Mouse (Mus musculus) forelimb bud, embryonic 11.5 days (tissue): ENCODE measurements around the gene Hapln4.
"Not testable (repeated sequence)": the region's sequence is repeated elsewhere in the genome, so short reads cannot be mapped to it uniquely, and the experiment has no call there.

Experiments
- DNase-seq: peaks from one replicate; pipeline ENCODE4 v3.0.0-alpha.2; 2012; ENCODE audit warnings: low read depth, low spot score

Gene Hapln4

GRCm38 (mm10) chr8:70083285-70083684 lies at the start of gene Hapln4:
Gene Hapln4 (plus strand): TSS chr8:70083457.
- DNase-seq = no peak

GRCm38 (mm10) chr8:70037994-70038393 lies 45.3 kb upstream of the Hapln4 start:
- no peak for DNase-seq

GRCm38 (mm10) chr8:70041885-70042546 lies 41.2 kb upstream of the Hapln4 start:
- no peak for DNase-seq

- DNase-seq = peak; percentile 98
Observed at GRCm38 (mm10) chr8:70042583-70043455, 40.4 kb upstream of the Hapln4 start, which contains the start of the genes Mau2 and Sugp1. Gene Mau2 (minus strand): TSS chr8:70042734. Gene Sugp1 (plus strand): TSS chr8:70042813.

- DNase-seq = no peak
Observed at GRCm38 (mm10) chr8:70043996-70044395, 39.3 kb upstream of the Hapln4 start.

DNA sequence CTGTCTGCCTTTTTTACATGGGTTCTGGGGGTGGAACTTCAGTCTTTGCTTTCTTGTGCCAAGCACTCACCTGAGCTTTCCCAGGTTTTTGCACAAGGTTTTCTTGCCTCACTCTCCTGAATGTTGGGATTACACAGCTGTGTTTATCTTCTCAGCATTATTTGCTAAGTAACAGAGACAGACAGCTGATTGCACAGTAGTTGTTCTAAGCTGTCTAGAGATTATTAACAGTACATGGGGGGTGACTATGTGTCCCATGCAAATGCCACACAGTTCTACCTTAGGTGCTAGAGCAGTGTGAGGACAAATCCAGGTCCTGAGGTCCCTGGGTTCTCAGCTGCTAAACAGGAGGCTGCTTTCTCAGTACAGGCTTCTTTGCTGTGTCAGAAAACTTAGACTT lies 33.6 kb upstream of the Hapln4 start:
- no peak for DNase-seq

DNA sequence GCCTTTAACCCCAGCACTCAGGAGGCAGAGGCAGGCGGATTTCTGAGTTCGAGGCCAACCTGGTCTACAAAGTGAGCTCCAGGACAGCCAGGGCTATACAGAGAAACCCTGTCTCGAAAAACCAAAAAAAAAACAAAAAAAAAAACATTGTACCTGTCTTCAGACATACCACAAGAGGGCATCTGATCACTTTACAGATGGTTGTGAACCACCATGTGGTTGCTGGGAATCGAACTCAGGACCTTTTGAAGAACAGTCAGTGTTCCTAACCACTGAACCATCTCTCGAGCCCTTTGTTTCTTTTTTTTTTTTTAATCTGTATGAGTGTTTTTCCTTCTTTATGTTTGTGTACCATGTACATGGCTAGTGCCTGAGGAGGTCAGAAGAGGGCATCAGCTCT lies 32.8 kb upstream of the Hapln4 start:
- DNase-seq = not testable (repeated sequence)

GRCm38 (mm10) chr8:70057721-70058120 lies 25.5 kb upstream of the Hapln4 start:
- no peak for DNase-seq

DNA sequence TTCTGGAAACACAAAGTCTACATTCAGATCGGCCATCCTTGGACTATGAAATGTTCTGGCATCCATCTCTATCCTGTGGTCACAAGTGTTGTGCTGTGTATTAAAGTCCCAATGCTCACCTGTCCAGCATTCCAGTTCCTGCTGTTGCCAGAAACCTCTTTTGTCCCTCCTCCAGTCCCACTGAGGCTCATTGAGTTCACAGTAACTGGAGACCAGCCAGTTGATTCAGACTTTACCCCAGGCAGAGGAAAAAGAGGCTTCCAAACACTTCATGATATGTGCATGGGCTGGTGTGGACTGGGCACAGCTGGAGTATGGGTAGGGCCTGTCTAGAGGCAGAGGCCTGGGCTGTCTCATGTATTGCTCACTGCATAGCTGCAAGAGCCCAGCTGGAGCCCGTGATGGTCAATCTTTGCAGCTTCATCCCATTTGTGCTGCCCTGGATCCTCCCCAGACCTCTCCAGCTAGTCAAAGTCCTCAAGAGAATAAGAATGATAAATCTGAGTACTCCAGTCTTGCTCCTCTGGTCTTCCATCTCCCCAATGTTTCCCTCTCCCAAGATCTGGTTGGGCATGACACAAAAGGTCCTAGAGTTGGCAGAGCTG lies 11.3 kb upstream of the Hapln4 start:
- DNase-seq = no peak

DNA sequence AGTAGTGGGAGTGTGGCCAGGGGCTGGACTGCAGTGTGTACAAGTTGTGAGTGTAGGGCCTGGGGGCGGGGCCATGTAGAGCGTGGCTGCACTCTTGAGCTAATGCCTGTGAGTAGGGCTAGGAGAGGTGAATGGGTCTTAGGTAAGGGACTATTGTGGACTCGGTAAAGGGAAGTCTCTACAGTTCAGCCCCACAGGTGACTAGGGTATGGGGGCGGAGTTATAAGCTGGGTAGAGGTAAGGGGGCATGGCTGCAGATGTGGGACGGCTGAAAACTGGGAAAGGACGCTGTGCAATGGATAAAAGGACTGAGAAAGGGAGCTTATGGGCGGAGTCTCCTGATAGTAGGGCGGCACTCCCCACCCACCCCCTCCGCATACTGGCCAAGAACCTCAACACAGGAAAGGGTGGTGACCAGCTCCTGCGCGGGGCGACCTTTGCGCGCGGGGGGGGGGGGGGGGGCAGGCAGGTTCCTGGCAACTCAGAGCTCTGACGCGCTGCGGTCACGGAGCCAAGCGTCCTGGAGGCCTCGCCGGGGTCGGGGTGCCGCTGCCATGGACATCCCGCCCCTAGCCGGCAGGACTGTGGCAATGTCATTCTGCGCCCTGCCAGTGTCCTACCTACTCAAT lies 10.7 kb upstream of the Hapln4 start, which contains the start of gene Tm6sf2:
TSS of gene Tm6sf2 (plus strand) at position 484 of the 629 bp plus-strand sequence.
- no peak for DNase-seq

DNA sequence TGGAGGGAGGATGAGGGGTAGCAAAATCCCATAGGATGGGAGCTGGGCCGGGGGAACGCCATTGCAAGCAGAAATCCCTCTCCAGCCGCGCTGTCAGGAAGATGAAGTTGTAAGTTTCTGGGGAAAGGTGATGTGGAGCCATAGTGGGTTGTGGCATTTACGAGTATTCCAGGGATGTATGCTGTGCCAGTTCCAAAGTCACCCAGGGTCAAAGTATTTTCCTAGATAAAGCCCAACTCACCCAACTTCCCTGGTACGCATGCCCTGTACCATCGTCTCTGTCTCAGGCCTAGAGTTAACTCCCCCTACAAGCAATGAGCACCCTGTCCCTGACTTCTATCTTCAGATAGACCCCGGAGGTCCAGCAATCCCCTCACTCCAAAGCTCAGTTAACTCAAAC lies 10.1 kb upstream of the Hapln4 start:
- DNase-seq = no peak

DNA sequence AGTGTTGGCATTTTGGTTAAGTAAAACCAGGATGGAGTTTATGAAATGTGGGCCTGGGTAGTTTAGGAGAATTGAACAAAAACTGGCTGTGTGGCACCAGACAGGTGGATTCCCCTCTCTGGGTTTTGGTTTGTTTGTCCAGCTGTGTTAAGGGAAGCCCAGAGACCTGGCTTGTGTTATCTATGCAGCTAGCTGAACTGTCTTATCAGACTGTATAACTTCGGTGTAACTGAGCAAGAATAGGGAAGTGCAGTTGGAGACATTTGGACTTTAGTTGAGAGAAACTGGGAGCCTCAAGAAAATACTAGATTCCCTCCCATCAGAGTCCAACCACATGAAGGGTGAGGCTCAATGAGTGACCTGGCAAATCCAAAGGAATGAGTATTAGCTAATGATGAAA lies 9.6 kb upstream of the Hapln4 start:
- DNase-seq = no peak

DNA sequence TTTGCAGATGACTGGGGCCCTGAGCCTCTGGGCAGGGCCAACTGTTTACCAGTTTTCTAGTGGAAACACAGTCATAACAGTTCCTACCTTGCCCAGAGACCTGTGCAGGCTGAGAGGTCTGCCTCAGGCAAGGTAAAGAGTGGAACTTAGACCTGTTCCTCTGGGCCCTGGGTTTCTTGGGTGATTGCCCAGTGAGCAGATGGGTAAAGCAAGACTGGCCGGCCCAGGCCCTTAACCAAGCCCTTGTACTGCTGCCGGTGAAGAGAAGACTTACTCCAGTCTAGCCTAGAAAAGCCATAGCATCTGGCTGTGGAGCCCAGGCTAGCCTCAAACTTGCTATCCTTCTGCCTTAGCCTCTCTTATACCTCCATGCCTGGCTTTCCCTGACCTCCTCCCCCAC lies 1.3 kb upstream of the Hapln4 start:
- DNase-seq = no peak

- no peak for DNase-seq
Observed at GRCm38 (mm10) chr8:70084191-70085065, 1.2 kb downstream of the Hapln4 start.

- no peak for DNase-seq
Observed at GRCm38 (mm10) chr8:70086151-70086550, 2.9 kb downstream of the Hapln4 start.

GRCm38 (mm10) chr8:70087237-70087636 lies 4.0 kb downstream of the Hapln4 start:
- no peak for DNase-seq

DNA sequence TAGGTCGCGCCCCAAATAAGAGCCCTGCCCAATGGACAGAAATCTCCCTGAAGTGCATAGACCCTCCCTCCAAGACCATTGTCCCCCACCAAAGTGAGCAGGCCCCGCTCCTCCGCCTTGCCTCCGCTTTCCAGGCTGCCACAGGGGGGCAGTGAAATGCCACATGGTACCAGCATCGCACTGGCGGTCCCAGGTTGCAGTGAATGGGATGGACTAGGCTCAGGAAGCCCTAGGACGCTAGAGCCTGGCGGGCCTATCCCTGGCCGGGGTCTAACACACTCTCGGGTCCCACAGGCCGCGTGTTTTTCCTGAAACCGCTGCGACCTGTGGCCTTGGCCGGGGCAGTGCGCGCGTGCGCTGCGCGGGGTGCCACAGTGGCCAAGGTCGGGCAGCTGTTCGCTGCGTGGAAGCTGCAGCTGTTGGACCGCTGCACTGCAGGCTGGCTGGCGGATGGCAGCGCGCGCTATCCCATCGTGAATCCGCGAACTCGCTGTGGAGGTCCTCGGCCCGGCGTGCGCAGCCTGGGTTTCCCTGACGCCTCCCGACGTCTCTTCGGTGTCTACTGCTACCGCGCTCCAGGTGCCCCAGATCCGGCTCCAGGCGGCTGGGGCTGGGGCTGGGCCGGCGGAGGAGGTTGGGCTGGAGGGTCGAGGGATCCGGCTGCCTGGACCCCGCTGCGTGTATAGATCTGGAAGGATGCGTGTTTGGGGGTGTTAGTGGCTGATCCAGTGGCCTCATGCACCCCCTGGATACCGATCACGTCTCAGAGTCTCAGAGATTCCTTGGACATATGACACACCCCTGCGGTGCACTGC lies 4.8 kb downstream of the Hapln4 start:
- DNase-seq = peak; percentile 55

DNA sequence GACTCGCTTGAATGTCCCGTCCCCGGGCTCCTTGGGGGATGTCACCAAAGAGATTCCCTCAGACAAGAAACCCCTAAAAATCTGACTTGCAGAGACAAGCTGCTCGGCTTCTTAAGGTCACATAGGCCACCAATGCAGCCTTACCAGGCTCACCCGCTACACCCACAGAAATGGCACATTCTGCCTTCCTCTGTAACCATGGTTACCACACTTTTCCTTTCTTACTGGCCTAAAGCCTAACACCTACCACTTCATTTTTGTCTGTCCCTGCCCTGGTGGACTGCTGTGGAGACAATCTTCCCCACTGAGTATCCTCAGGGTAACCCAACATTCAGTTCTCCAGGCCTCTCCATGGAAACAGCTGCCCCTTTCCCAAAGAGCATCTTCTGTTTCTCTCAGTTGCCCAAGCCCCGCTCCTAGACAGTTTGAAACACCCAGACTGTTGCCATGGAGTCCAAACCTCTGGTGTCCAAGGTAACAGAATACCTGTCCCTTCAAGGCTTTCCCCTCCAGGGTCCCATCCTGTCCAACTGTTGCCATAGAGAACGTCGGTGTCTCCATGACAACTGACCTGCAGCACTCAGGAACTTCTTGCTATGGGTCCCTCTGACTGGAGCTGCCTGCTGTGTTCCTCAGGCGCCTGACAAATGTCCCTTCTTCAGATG lies 6.2 kb downstream of the Hapln4 start:
- DNase-seq = no peak

DNA sequence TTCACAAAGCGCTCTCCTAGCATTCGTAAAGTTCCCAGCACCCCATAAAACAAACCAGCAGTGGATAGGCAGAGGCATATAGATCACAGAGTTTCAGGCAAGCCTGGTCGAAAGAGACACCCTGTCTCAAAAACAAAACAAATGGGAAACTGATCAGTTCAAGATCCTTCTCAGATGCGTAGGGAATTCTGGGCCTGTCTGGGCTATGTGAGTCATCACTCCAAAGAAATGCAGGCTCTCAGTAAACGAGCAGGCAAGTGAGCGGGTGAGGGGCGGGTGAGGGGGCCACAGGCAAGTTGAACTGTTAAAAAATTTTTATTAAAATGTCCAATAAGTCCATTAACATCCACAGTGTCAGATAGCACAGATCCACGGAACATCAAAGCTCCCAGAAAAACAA lies 9.5 kb downstream of the Hapln4 start:
- no peak for DNase-seq

DNA sequence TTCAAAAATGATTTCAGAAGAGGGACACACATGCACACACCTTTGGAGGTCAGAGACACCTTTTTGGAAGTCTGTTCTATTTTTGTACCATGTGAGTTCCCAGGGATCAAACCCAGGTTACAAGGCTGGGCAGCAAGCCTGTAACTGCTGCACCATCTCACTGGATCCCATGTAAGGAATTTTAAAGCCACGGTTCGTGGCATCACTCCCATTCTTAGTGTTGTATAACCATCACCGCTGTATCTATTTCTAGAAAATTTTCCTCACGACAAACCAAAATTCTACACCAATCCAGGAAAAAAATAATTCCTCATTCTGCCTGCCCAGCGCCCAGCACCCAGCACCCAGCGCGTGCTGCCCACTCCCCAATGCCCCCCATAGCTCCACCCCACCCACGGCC lies 16.0 kb downstream of the Hapln4 start:
- DNase-seq = no peak
